Mouse (Mus musculus) midbrain, postnatal 0 days (tissue): ENCODE data around the gene Camk2b. TPM values are rescaled to one million over a fixed set of nuclear protein-coding genes. Genes with fewer than 3 reads are reported as not detected.

ENCODE experiments used
- ATAC-seq: fragments of 200-750 bp; cut with Nextera tagmentation; 2 replicates; pipeline ENCODE4 v1.8.0; 2017; ENCODE audit warnings: moderate number of reproducible peaks, mild to moderate bottlenecking, moderate TSS enrichment, moderate library complexity; ENCODE audit not compliant: low FRiP score
- DNase-seq: peaks from one replicate; pipeline ENCODE4 v3.0.0-alpha.2; 2015; ENCODE audit warnings: low spot score
- H3K27ac ChIP-seq: fragments of 300-500 bp; sonication (generic); 2 replicates; pipeline ENCODE4 v1.5.1; 2014; ENCODE audit warnings: low read depth, mild to moderate bottlenecking, low read length, mixed read lengths
- H3K27me3 ChIP-seq: fragments of 300-500 bp; sonication (generic); 2 replicates; pipeline ENCODE4 v1.6.1; 2014; ENCODE audit warnings: low read length, control low read depth, mixed read lengths; ENCODE audit not compliant: insufficient read depth
- H3K36me3 ChIP-seq: fragments of 300-500 bp; sonication (generic); 2 replicates; pipeline ENCODE4 v1.6.1; 2014; ENCODE audit warnings: low read length, control low read depth, mixed read lengths; ENCODE audit not compliant: insufficient read depth
- H3K4me1 ChIP-seq: fragments of 300-500 bp; sonication (generic); 2 replicates; pipeline ENCODE4 v1.6.1; 2014; ENCODE audit warnings: mild to moderate bottlenecking, control low read depth, antibody characterized with exemption, low read length, mixed read lengths; ENCODE audit not compliant: insufficient read depth
- H3K4me2 ChIP-seq: fragments of 300-500 bp; sonication (generic); 2 replicates; pipeline ENCODE4 v1.6.1; 2014; ENCODE audit warnings: low read depth, mild to moderate bottlenecking, low read length, mixed read lengths; ENCODE audit not compliant: poor library complexity, severe bottlenecking
- H3K4me3 ChIP-seq: fragments of 300-500 bp; sonication (generic); 2 replicates; pipeline ENCODE4 v1.5.1; 2014; ENCODE audit warnings: low read depth, mild to moderate bottlenecking, low read length, moderate library complexity
- H3K9ac ChIP-seq: fragments of 300-500 bp; sonication (generic); replicated peaks from 2 replicates; pipeline ENCODE4 v1.6.1; 2014; ENCODE audit warnings: mild to moderate bottlenecking, low read length, moderate library complexity, mixed read lengths; ENCODE audit not compliant: poor library complexity, severe bottlenecking
- H3K9me3 ChIP-seq: fragments of 300-500 bp; sonication (generic); 2 replicates; pipeline ENCODE4 v1.6.1; 2016; ENCODE audit warnings: low read length, control low read depth
- CTCF ChIP-seq: IDR thresholded peaks from 2 replicates; pipeline ENCODE4 v1.5.1; 2016; ENCODE audit warnings: antibody characterized with exemption, mild to moderate bottlenecking
- WGBS: fragments of 180-500 bp; shearing (Covaris S2); extraction: QIAGEN DNeasy Blood & Tissue Kit; methylation state at CpG from one replicate; pipeline ENCODE4 v1.1.7; 2014; 5-methylcytosine and 5-hydroxymethylcytosine counted together
- polyA plus RNA-seq: library from polyadenylated mRNA; unstranded; fragments of >200 nt; fragmentation: Nextera tagmentation; extraction: Ambion mirVana; gene quantifications from 2 replicates; pipeline ENCODE4 v1.2.1, GENCODE M21; 2015
- total RNA-seq: library from RNA; depleted of rRNA; stranded (reverse); fragments of >200 nt; gene quantifications from 2 replicates; pipeline ENCODE4 v1.2.3, GENCODE M21; 2014

Gene Camk2b
- total and polyA plus RNA-seq, 2 experiments from 2014 or later, result 208 to 225 TPM

GRCm38 (mm10) chr11:6086991-6087390, 20.8 kb upstream of the Camk2b start:
- WGBS, result 45% methylated on average over 4 of the region's 4 CpGs
- TF ChIP-seq CTCF, result no peak
- Histone ChIP-seq H3K36me3 (no peaks in the 10 kb centered on the region), H3K27me3 (no peaks in the 10 kb centered on the region), H3K27ac (peak overlapping the region; percentile 72), H3K4me3 (no peak overlapping the region), H3K4me2 (no peak overlapping the region), H3K9ac (0 out of 2 replicates have a peak overlapping the region, but pooled peaks have one; percentile 19), H3K9me3 (no peaks in the 10 kb centered on the region), H3K4me1 (peaks cover 5% of the 10 kb centered on the region; the same call in 1 of the 2 replicates)
- no peak for ATAC-seq
- DNase-seq, result no peak

GRCm38 (mm10) chr11:6078737-6079136, 12.6 kb upstream of the Camk2b start:
- H3K27ac ChIP-seq, result no peak overlapping the region
- DNase-seq, result no peak
- 83% methylated on average over 2 of the region's 2 CpGs for whole genome bisulfite sequencing
- no peak for ATAC-seq
- H3K9me3 ChIP-seq, result no peaks in the 10 kb centered on the region
- no peak for TF ChIP-seq CTCF
- H3K4me1 ChIP-seq, result no peaks in the 10 kb centered on the region
- no peak overlapping the region for H3K4me3 ChIP-seq
- no peaks in the 10 kb centered on the region for H3K27me3 ChIP-seq
- H3K36me3 ChIP-seq, result no peaks in the 10 kb centered on the region
- no peak overlapping the region for H3K4me2 ChIP-seq
- H3K9ac ChIP-seq, result no peak overlapping the region

GRCm38 (mm10) chr11:6075618-6076066, 9.5 kb upstream of the Camk2b start:
- no peaks in the 10 kb centered on the region for H3K36me3 ChIP-seq
- no peak for ATAC-seq
- no peak overlapping the region for H3K4me3 ChIP-seq
- H3K27me3 ChIP-seq, result no peaks in the 10 kb centered on the region
- H3K9me3 ChIP-seq, result no peaks in the 10 kb centered on the region
- no peak overlapping the region for H3K27ac ChIP-seq
- DNase-seq, result peak; percentile 72
- H3K4me2 ChIP-seq, result no peak overlapping the region
- TF ChIP-seq CTCF, result no peak
- H3K9ac ChIP-seq, result no peak overlapping the region
- 42% methylated on average over 8 of the region's 8 CpGs for WGBS
- no peaks in the 10 kb centered on the region for H3K4me1 ChIP-seq

- DNase-seq, result peak; percentile 69
- Histone ChIP-seq H3K9me3 (no peaks in the 10 kb centered on the region), H3K36me3 (no peaks in the 10 kb centered on the region), H3K27me3 (no peaks in the 10 kb centered on the region), H3K4me3 (peak overlapping the region; percentile 29), H3K4me1 (peaks cover 18% of the 10 kb centered on the region; the same call in 1 of the 2 replicates), H3K27ac (peak overlapping the region; percentile 57; the same call in 1 of the 2 replicates), H3K4me2 (peak overlapping the region; percentile 49), H3K9ac (peak overlapping the region; percentile 50; the same call in 1 of the 2 replicates)
- TF ChIP-seq CTCF, result no peak
- 5% methylated on average over 18 of the region's 19 CpGs for WGBS
- ATAC-seq, result no peak
Observed at GRCm38 (mm10) chr11:6068181-6068957, 2.2 kb upstream of the Camk2b start.

- DNase-seq (no peak), ATAC-seq (no peak)
- H3K4me1 ChIP-seq, result peaks cover 24% of the 10 kb centered on the region; the same call in 1 of the 2 replicates
- 40% methylated on average over 9 of the region's 9 CpGs for WGBS
- H3K9me3 ChIP-seq, result no peaks in the 10 kb centered on the region
- no peak for TF ChIP-seq CTCF
- no peaks in the 10 kb centered on the region for H3K36me3 ChIP-seq
- H3K4me3 ChIP-seq, result no peak overlapping the region
- H3K27ac ChIP-seq, result no peak overlapping the region
- no peaks in the 10 kb centered on the region for H3K27me3 ChIP-seq
- H3K4me2 ChIP-seq, result no peak overlapping the region
- H3K9ac ChIP-seq, result no peak overlapping the region
Observed at GRCm38 (mm10) chr11:6067160-6067559, 998 bp upstream of the Camk2b start.

GRCm38 (mm10) chr11:6065551-6066121, 526 bp downstream of the Camk2b start:
- peaks cover 24% of the 10 kb centered on the region; the same call in 1 of the 2 replicates for H3K4me1 ChIP-seq
- H3K27me3 ChIP-seq, result no peaks in the 10 kb centered on the region
- H3K36me3 ChIP-seq, result no peaks in the 10 kb centered on the region
- ATAC-seq, result peak; percentile 88
- 1% methylated on average over 44 of the region's 95 CpGs for whole genome bisulfite sequencing
- no peaks in the 10 kb centered on the region for H3K9me3 ChIP-seq
- peak overlapping the region; percentile 90 for H3K4me3 ChIP-seq
- H3K9ac ChIP-seq, result peak overlapping the region; percentile 93
- no peak for TF ChIP-seq CTCF
- peak overlapping the region; percentile 93 for H3K27ac ChIP-seq
- DNase-seq, result peak; percentile 87
- peak overlapping the region; percentile 74 for H3K4me2 ChIP-seq
